Mouse (Mus musculus): ENCODE measurements around the gene Fbxo34. TPM values are rescaled to one million over a fixed set of nuclear protein-coding genes. Genes with fewer than 3 reads are reported as not detected.
"Not testable (repeated sequence)": the region's sequence is repeated elsewhere in the genome, so short reads cannot be mapped to it uniquely, and the experiment has no call there.

The Fbxo34 gene
- polyA plus RNA-seq, 1 experiment, result 4.2 TPM

DNA sequence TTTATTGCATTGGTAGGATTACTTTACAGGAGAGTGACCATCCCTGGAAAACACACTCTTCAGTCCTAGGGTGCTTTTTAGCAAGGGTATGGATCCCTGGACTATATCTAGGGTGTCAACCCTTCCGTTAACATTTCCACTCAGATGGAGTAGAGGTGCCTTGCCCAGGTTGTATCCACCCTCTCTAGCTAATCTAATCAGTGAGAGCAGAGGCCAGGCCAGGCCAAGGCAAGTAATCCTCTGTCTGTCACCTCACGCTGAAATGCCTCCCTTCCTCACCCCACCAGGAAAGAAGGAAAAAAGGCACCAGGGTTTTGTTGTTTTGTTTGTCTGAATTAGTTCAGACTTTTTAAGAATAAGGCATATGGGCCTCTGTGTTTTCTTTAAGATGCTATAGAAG, 77.6 kb downstream of the Fbxo34 start:
- Histone ChIP-seq H3K36me3 (replicated peaks; ENCODE audit: low read length) (peaks cover 23% of the 10 kb centered on the region), H3K9me3 (no peaks in the 10 kb centered on the region), H3K27me3 (replicated peaks) (no peaks in the 10 kb centered on the region), H3K4me1 (peaks cover 8% of the 10 kb centered on the region), H3K4me3 (replicated peaks) (no peak overlapping the region)
- TF ChIP-seq GATA1 (IDR thresholded peaks at IDR 0.05; ENCODE audit: borderline replicate concordance, low read length) (no peak), FLI1 (IDR thresholded peaks at IDR 0.05; ENCODE audit: low read length) (no peak)

DNA sequence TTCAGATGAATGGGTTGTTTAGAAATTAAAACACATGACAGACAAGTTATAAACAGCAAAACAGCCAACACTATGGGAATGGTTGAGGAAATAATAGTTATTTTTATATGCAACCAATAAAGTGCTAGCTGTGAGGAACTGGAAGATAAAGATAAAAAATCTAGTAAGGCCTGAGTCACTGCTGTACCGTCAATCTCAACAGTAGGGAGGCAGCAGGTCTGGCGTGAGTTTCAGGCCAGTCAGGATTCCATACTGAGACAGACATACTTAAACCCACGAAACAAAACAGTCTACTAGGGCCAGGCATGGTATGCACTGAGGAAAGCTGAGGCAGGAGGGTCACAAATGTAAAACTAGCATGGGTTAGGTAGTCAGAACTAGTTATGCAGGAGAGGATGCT, 78.1 kb downstream of the Fbxo34 start:
- Histone ChIP-seq H3K36me3 (replicated peaks; ENCODE audit: low read length) (peaks cover 23% of the 10 kb centered on the region), H3K9me3 (no peaks in the 10 kb centered on the region), H3K4me3 (replicated peaks) (no peak overlapping the region), H3K4me1 (peaks cover 13% of the 10 kb centered on the region), H3K27me3 (replicated peaks) (no peaks in the 10 kb centered on the region)
- TF ChIP-seq GATA1 (IDR thresholded peaks at IDR 0.05; ENCODE audit: borderline replicate concordance, low read length) (no peak), FLI1 (IDR thresholded peaks at IDR 0.05; ENCODE audit: low read length) (no peak)

DNA sequence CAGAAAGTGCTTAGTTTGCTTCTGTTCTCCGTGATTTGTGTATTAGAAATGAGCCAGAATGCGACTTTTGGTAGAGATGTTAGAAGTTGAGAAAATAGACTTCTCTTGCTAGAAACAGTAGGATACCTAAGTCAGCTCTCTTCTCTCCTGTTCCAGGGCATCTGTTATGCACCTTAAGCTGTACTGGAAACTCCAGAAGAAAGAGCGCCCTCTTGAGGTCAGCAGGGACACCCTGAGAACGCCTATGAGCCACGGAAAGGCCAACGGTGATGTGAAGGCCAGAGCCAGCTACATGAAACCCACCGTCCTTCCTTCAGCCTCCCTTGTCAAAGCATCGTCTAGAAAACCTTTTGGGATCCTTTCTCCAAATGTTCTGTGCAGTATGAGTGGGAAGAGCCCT, 78.8 kb downstream of the Fbxo34 start:
- Histone ChIP-seq H3K9me3 (no peaks in the 10 kb centered on the region), H3K36me3 (replicated peaks; ENCODE audit: low read length) (peaks cover 23% of the 10 kb centered on the region), H3K4me3 (replicated peaks) (no peak overlapping the region), H3K4me1 (peaks cover 20% of the 10 kb centered on the region), H3K27me3 (replicated peaks) (no peaks in the 10 kb centered on the region)
- TF ChIP-seq FLI1 (IDR thresholded peaks at IDR 0.05; ENCODE audit: low read length), result no peak
- TF ChIP-seq GATA1 (IDR thresholded peaks at IDR 0.05; ENCODE audit: borderline replicate concordance, low read length), result no peak

DNA sequence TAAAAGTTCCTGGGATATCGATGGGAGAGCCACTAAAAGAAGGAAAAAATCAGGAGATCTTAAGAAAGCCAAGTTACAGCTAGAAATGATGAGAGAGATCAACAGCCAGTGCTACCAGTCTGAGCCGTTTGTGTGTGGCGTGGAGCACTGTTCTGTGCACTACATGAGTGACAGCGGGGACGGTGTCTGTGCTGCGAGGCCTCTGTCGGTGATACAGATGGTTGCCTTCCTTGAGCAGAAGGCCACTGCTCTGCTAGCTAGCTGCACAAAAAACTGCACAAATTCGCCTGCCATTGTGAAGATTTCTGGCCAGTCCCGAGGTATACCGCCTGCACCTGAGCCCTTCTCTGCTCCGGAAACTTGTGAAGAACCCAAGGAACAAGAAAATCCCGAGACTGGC, 79.4 kb downstream of the Fbxo34 start:
- H3K4me3 ChIP-seq (replicated peaks); H3K9me3 ChIP-seq; H3K27me3 ChIP-seq (replicated peaks): not testable (repeated sequence)
- Histone ChIP-seq H3K4me1 (peaks cover 26% of the 10 kb centered on the region), H3K36me3 (replicated peaks; ENCODE audit: low read length) (peaks cover 23% of the 10 kb centered on the region)

DNA sequence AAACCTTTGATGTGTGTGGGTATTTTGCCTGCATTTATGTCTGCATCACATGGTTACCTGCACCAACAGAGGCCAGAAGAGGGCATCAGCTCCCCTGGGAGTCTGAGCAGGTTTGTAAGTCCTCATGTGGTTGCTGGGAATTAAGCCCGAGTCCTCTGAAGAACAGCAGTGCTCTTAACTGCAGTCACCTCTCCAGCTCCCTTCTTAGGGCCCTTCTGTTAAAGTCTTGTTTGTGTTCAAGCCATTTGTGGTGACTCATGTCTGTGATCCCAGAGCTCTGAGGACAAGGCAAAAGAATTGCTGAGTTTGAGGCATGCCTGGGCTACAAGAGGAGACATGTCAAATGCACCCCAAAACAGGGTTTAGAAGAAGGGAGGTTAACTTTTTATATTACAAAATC, 82.3 kb downstream of the Fbxo34 start:
- Histone ChIP-seq H3K4me1 (peaks cover 32% of the 10 kb centered on the region), H3K27me3 (replicated peaks) (no peaks in the 10 kb centered on the region), H3K4me3 (replicated peaks) (no peak overlapping the region), H3K36me3 (replicated peaks; ENCODE audit: low read length) (peaks cover 12% of the 10 kb centered on the region), H3K9me3 (no peaks in the 10 kb centered on the region)
- TF ChIP-seq GATA1 (IDR thresholded peaks at IDR 0.05; ENCODE audit: borderline replicate concordance, low read length) (no peak), FLI1 (IDR thresholded peaks at IDR 0.05; ENCODE audit: low read length) (no peak)

GRCm38 (mm10) chr14:47533365-47534175, 83.3 kb downstream of the Fbxo34 start:
- Histone ChIP-seq H3K27me3 (replicated peaks) (no peaks in the 10 kb centered on the region), H3K4me3 (replicated peaks) (peak overlapping the region; percentile 88), H3K36me3 (replicated peaks; ENCODE audit: low read length) (peaks cover 6% of the 10 kb centered on the region), H3K9me3 (no peaks in the 10 kb centered on the region), H3K4me1 (peaks cover 32% of the 10 kb centered on the region)
- TF ChIP-seq GATA1 (IDR thresholded peaks at IDR 0.05; ENCODE audit: borderline replicate concordance, low read length) (no peak), FLI1 (IDR thresholded peaks at IDR 0.05; ENCODE audit: low read length) (no peak)

- no peak overlapping the region for H3K4me3 ChIP-seq (replicated peaks)
- no peak for TF ChIP-seq GATA1 (IDR thresholded peaks at IDR 0.05; ENCODE audit: borderline replicate concordance, low read length)
- TF ChIP-seq FLI1 (IDR thresholded peaks at IDR 0.05; ENCODE audit: low read length), result no peak
- no peaks in the 10 kb centered on the region for H3K9me3 ChIP-seq
- peaks cover 32% of the 10 kb centered on the region for H3K4me1 ChIP-seq
- H3K36me3 ChIP-seq (replicated peaks; ENCODE audit: low read length), result peaks cover 6% of the 10 kb centered on the region
- H3K27me3 ChIP-seq (replicated peaks), result no peaks in the 10 kb centered on the region
These were observed 83.9 kb downstream of the Fbxo34 start for GRCm38 (mm10) chr14:47534176-47534525.

GRCm38 (mm10) chr14:47535096-47535495, 84.9 kb downstream of the Fbxo34 start:
- Histone ChIP-seq H3K27me3 (replicated peaks) (no peaks in the 10 kb centered on the region), H3K4me1 (peaks cover 32% of the 10 kb centered on the region), H3K4me3 (replicated peaks) (no peak overlapping the region), H3K9me3 (no peaks in the 10 kb centered on the region), H3K36me3 (replicated peaks; ENCODE audit: low read length) (peaks cover 3% of the 10 kb centered on the region)
- TF ChIP-seq GATA1 (IDR thresholded peaks at IDR 0.05; ENCODE audit: borderline replicate concordance, low read length) (no peak), FLI1 (IDR thresholded peaks at IDR 0.05; ENCODE audit: low read length) (no peak)

GRCm38 (mm10) chr14:47541325-47541948, 91.2 kb downstream of the Fbxo34 start:
- H3K4me3 ChIP-seq (replicated peaks), result peak overlapping the region; percentile 59
- H3K4me1 ChIP-seq, result peaks cover 14% of the 10 kb centered on the region
- no peaks in the 10 kb centered on the region for H3K9me3 ChIP-seq
- TF ChIP-seq FLI1 (IDR thresholded peaks at IDR 0.05; ENCODE audit: low read length) (no peak), GATA1 (IDR thresholded peaks at IDR 0.05; ENCODE audit: borderline replicate concordance, low read length) (no peak)
- peaks cover 45% of the 10 kb centered on the region for H3K36me3 ChIP-seq (replicated peaks; ENCODE audit: low read length)
- no peaks in the 10 kb centered on the region for H3K27me3 ChIP-seq (replicated peaks)

- no peaks in the 10 kb centered on the region for H3K9me3 ChIP-seq
- peaks cover 53% of the 10 kb centered on the region for H3K36me3 ChIP-seq (replicated peaks; ENCODE audit: low read length)
- TF ChIP-seq FLI1 (IDR thresholded peaks at IDR 0.05; ENCODE audit: low read length), result no peak
- no peak for TF ChIP-seq GATA1 (IDR thresholded peaks at IDR 0.05; ENCODE audit: borderline replicate concordance, low read length)
- H3K4me1 ChIP-seq, result peaks cover 14% of the 10 kb centered on the region
- no peaks in the 10 kb centered on the region for H3K27me3 ChIP-seq (replicated peaks)
- H3K4me3 ChIP-seq (replicated peaks), result no peak overlapping the region
These were observed 92.1 kb downstream of the Fbxo34 start for GRCm38 (mm10) chr14:47542283-47542682.
